Mouse (Mus musculus) ES-Bruce4 (cell line): ENCODE results near the gene Taf1.
A peak's percentile ranks its signal among the peaks of the same experiment; 100 is the strongest.

ENCODE experiments used
- CTCF ChIP-seq: IDR thresholded peaks from one replicate; pipeline ENCODE4 v1.8.1; 2011; ENCODE audit warnings: low read depth, low read length
- EP300 ChIP-seq: IDR thresholded peaks from 2 replicates; pipeline ENCODE4 v1.6.1; 2011; ENCODE audit warnings: low read depth, low read length; ENCODE audit not compliant: insufficient read depth

DNA sequence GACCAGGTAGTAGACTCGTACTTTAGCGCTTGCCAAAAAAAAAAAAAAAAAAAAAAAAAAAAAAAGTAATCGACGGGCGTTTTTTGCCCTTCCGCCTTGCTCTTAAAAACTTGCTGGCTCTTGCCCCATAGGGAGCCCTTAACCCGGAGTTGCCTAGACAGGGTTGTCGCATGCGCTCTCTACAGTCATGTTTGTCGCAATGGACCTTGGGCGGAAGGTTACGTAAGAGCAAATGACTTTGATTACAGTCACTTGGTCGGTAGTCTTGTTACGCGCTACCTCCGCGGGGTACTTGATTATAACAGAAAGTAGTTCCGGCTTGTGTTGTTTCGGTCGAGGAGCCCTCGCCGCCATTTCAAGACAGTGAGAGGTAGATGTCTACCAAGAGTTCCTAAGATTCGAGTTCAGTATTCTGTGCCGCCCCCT is 107.2 kb downstream of the Taf1 start, which contains the start of gene Ogt:
- TF ChIP-seq EP300 (peak; percentile 37; the same call in 1 of the 2 replicates), CTCF (no peak)
